Comparison of ENCODE assay signal across 26 mouse cellular contexts in genomic region chr9:88346857-88347256, GRCm38 (mm10). TPM values are rescaled to one million over a fixed set of nuclear protein-coding genes. Genes with fewer than 3 reads are reported as not detected.
DNase-seq lines count a peak whose midpoint lies in the region; ATAC-seq and TF ChIP-seq lines count a peak whose summit lies in the region.
"Had no signal": no experiment of that assay in that cellular context is flagged by ENCODE, and none has a peak within 500 bp of the region (broad histone marks: within the 10 kb centered on the region; RNA-seq: fewer than 3 reads in every experiment).

No protein-coding gene starts in this region.

- no peak overlapping the region for H3K4me2 ChIP-seq in hindbrain, postnatal 0 days (ENCODE audit: low read depth, low read length)
- H3K4me2 ChIP-seq in hindbrain, embryonic 12.5 days (replicated peaks): no peak overlapping the region
- H3K4me2 ChIP-seq: heart, embryonic 13.5 days; kidney, embryonic 15.5 days; limb, embryonic 13.5 days; liver, embryonic 11.5 days; lung, embryonic 15.5 days; midbrain, embryonic 11.5 days had no signal

- H3K36me3 ChIP-seq in hindbrain, postnatal 0 days (ENCODE audit: insufficient read depth, low read length): no peaks in the 10 kb centered on the region
- no peaks in the 10 kb centered on the region for H3K36me3 ChIP-seq in hindbrain, embryonic 12.5 days
- H3K36me3 ChIP-seq: heart, embryonic 13.5 days; kidney, embryonic 15.5 days; limb, embryonic 13.5 days; lung, embryonic 15.5 days had no signal

- 0 out of 2 replicates have a peak, but pooled peaks have one; percentile 43 for ATAC-seq in hindbrain, postnatal 0 days
- ATAC-seq in hindbrain, embryonic 12.5 days (ENCODE audit: low FRiP score): no peak
- ATAC-seq in activated CD4-positive, CD25-positive, alpha-beta regulatory T cell, adult 4 months: peak; percentile 38
- peak; percentile 17; the same call in 1 of the 2 replicates for ATAC-seq in granulocyte monocyte progenitor cell, adult 5-6 weeks (replicated peaks; ENCODE audit: poor library complexity, severe bottlenecking)
- ATAC-seq: forebrain, embryonic 16.5 days had no signal

- no peaks in the 10 kb centered on the region for H3K27me3 ChIP-seq in hindbrain, postnatal 0 days (ENCODE audit: insufficient read depth, low read length)
- no peaks in the 10 kb centered on the region for H3K27me3 ChIP-seq in hindbrain, embryonic 12.5 days
- H3K27me3 ChIP-seq: CH12.LX; heart, embryonic 13.5 days; kidney, embryonic 15.5 days; limb, embryonic 13.5 days; lung, embryonic 15.5 days had no signal

- DNase-seq in hindbrain, postnatal 0 days (ENCODE audit: low spot score): no peak
- peak; percentile 46 for DNase-seq in testis, postnatal 14 days (ENCODE audit: low spot score)
- no peak for DNase-seq in left cerebral cortex, adult 9 months (ENCODE audit: low spot score in 2 of 2)
- DNase-seq in thymus, postnatal 4 days: no peak
- DNase-seq: adrenal gland, postnatal 10 days; B cell, adult 2 months; cerebellum, adult 11-12 months; cerebellum, postnatal 10 days; gastrocnemius, postnatal 10 days; kidney, adult 11 months; kidney, postnatal 25 days; right cerebral cortex, postnatal 4 days had no signal

- H3K4me1 ChIP-seq in hindbrain, postnatal 0 days (ENCODE audit: insufficient read depth, low read length): no peaks in the 10 kb centered on the region
- no peaks in the 10 kb centered on the region for H3K4me1 ChIP-seq in hindbrain, embryonic 12.5 days
- H3K4me1 ChIP-seq: kidney, embryonic 15.5 days; lung, embryonic 15.5 days had no signal

- TF ChIP-seq CTCF in hindbrain, postnatal 0 days (IDR thresholded peaks at IDR 0.05; ENCODE audit: low read depth): no peak

- H3K27ac ChIP-seq in hindbrain, postnatal 0 days: no peak overlapping the region
- no peak overlapping the region for H3K27ac ChIP-seq in hindbrain, embryonic 12.5 days
- H3K27ac ChIP-seq: heart, embryonic 13.5 days; kidney, embryonic 15.5 days; left cerebral cortex, adult 2 months; limb, embryonic 13.5 days; lung, embryonic 15.5 days; stomach, postnatal 0 days had no signal

- H3K9me3 ChIP-seq in hindbrain, postnatal 0 days (ENCODE audit: low read length): no peaks in the 10 kb centered on the region
- no peaks in the 10 kb centered on the region for H3K9me3 ChIP-seq in hindbrain, embryonic 12.5 days (replicated peaks)
- H3K9me3 ChIP-seq: heart, embryonic 13.5 days; kidney, embryonic 15.5 days; limb, embryonic 13.5 days; lung, embryonic 15.5 days had no signal

- no peak overlapping the region for H3K4me3 ChIP-seq in hindbrain, postnatal 0 days (ENCODE audit: low read length)
- H3K4me3 ChIP-seq in hindbrain, embryonic 12.5 days: no peak overlapping the region
- H3K4me3 ChIP-seq: erythroblast, embryonic 14.5 days; heart, embryonic 13.5 days; kidney, embryonic 15.5 days; left cerebral cortex, adult 2 months; limb, embryonic 13.5 days; lung, embryonic 15.5 days had no signal

- H3K9ac ChIP-seq in hindbrain, postnatal 0 days (replicated peaks; ENCODE audit: low read length): no peak overlapping the region
- no peak overlapping the region for H3K9ac ChIP-seq in hindbrain, embryonic 12.5 days
- H3K9ac ChIP-seq: heart, embryonic 13.5 days; kidney, embryonic 15.5 days; limb, embryonic 13.5 days; lung, embryonic 15.5 days had no signal

- 63% methylated on average over 5 of the region's 5 CpGs for WGBS in hindbrain, postnatal 0 days
- WGBS in hindbrain, embryonic 12.5 days: 67% methylated on average over 5 of the region's 5 CpGs

RNA-seq across cellular contexts. Expression of gene Nt5e, which starts 19.9 kb away (rescaled TPM):
- total RNA-seq in hindbrain, postnatal 0 days (2014; rRNA removed): 2.5 and 2.8 TPM in 2 replicates
- polyA plus RNA-seq in hindbrain, postnatal 0 days (2015; fragmentation: Nextera tagmentation; extraction: Ambion mirVana): 2.4 TPM in 2 replicates
- polyA plus RNA-seq in hindbrain, embryonic 12.5 days (2016; fragmentation: Nextera tagmentation; extraction: Ambion mirVana): 1.5 and 1.6 TPM in 2 replicates
- 100 to 1,000 TPM; 168 to 186 TPM for polyA plus RNA-seq in activated CD4-positive, CD25-positive, alpha-beta regulatory T cell, adult 4 months (2017; shearing (Covaris generic))
- total RNA-seq in granulocyte monocyte progenitor cell, adult 5-6 weeks (2014; fragmentation: Nextera tagmentation): 0.21 TPM in 1 of 2 replicates, not detected in the other
- 1.6 and 1.9 TPM in 2 replicates for total RNA-seq in granulocyte monocyte progenitor cell, adult 5-6 weeks (2017)
- polyA plus RNA-seq: erythroblast, embryonic 14.5 days had no signal

Comparison
In these comparisons a context has a peak if more than half of its experiments do, and no peak if none do; other contexts are left out.
1. RNA of gene Nt5e, which starts 19.9 kb away (polyA plus RNA-seq): 168 to 186 TPM in activated CD4-positive, CD25-positive, alpha-beta regulatory T cell, adult 4 months; 2.4 TPM in hindbrain, postnatal 0 days and 1.5 to 1.6 TPM in hindbrain, embryonic 12.5 days; every median in the first group is over 10 times any median in the second.